Mouse (Mus musculus) ES-Bruce4 (cell line): ENCODE results near the gene Myo15b. TPM values are rescaled to one million over a fixed set of nuclear protein-coding genes. Genes with fewer than 3 reads are reported as not detected.

Source experiments
- H3K27ac ChIP-seq: 2 replicates; pipeline ENCODE4 v1.5.1; 2012; ENCODE audit warnings: low read length, inconsistent platforms; ENCODE audit not compliant: insufficient read depth
- H3K27me3 ChIP-seq: 2 replicates; pipeline ENCODE4 v1.6.1; 2012; ENCODE audit warnings: mild to moderate bottlenecking, low read length, inconsistent platforms; ENCODE audit not compliant: control insufficient read depth, poor library complexity, insufficient read depth, severe bottlenecking
- H3K36me3 ChIP-seq: 2 replicates; pipeline ENCODE4 v1.6.1; 2012; ENCODE audit warnings: inconsistent platforms, mild to moderate bottlenecking, low read length, moderate library complexity; ENCODE audit not compliant: control insufficient read depth, poor library complexity, insufficient read depth, severe bottlenecking
- H3K4me1 ChIP-seq: one replicate; pipeline ENCODE4 v1.8.1; 2011; ENCODE audit warnings: low read length; ENCODE audit not compliant: control insufficient read depth, insufficient read depth
- H3K4me3 ChIP-seq: 2 replicates; pipeline ENCODE4 v1.5.1; 2011; ENCODE audit warnings: low read depth, mild to moderate bottlenecking, low read length
- H3K9ac ChIP-seq: 2 replicates; pipeline ENCODE4 v1.6.1; 2012; ENCODE audit warnings: low read depth, mild to moderate bottlenecking, inconsistent platforms; ENCODE audit not compliant: poor library complexity, severe bottlenecking
- H3K9me3 ChIP-seq: replicated peaks from 2 replicates; pipeline ENCODE4 v1.6.1; 2012; ENCODE audit warnings: mild to moderate bottlenecking, low read length, inconsistent platforms; ENCODE audit not compliant: control insufficient read depth, poor library complexity, insufficient read depth, severe bottlenecking
- CTCF ChIP-seq: IDR thresholded peaks from one replicate; pipeline ENCODE4 v1.8.1; 2011; ENCODE audit warnings: low read depth, low read length
- EP300 ChIP-seq: IDR thresholded peaks from 2 replicates; pipeline ENCODE4 v1.6.1; 2011; ENCODE audit warnings: low read depth, low read length; ENCODE audit not compliant: insufficient read depth
- POLR2A ChIP-seq: IDR thresholded peaks from one replicate; pipeline ENCODE4 v1.8.1; 2011; ENCODE audit warnings: low read length; ENCODE audit not compliant: insufficient read depth
- polyA plus RNA-seq: library from polyadenylated mRNA; stranded (reverse); fragments of >200 nt; gene quantifications from 2 replicates; pipeline ENCODE4 v1.2.4, GENCODE M21; 2011; ENCODE audit warnings: low read depth; ENCODE audit not compliant: missing spikeins, insufficient read depth, insufficient read length

Myo15b gene
- polyA plus RNA-seq, 1 experiment: 1.6 TPM

DNA sequence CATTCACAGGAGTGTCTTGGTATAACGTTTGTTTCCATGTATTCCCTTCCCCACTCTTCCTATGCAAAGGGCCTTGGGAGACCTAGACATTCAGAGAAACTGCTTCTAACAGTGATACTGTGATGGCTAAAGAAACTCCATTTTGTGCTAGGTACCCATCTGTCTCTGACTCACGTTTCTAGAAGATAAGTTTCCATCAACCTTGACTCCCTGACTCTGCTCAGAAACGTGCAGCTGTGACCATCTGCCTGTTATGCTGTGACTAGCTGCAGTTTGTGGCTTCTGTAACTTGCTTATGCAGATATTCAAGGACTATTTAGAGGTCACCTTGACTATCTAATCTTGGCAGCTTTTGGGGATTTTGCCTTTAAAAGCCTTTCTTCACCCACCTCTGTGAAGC, 73.0 kb downstream of the Myo15b start:
- Histone ChIP-seq H3K4me3 (no peak overlapping the region), H3K9ac (no peak overlapping the region), H3K27ac (no peak overlapping the region), H3K4me1 (no peaks in the 10 kb centered on the region), H3K9me3 (no peaks in the 10 kb centered on the region), H3K27me3 (no peaks in the 10 kb centered on the region), H3K36me3 (peaks cover 14% of the 10 kb centered on the region)
- TF ChIP-seq CTCF (no peak), EP300 (no peak), POLR2A (no peak)

DNA sequence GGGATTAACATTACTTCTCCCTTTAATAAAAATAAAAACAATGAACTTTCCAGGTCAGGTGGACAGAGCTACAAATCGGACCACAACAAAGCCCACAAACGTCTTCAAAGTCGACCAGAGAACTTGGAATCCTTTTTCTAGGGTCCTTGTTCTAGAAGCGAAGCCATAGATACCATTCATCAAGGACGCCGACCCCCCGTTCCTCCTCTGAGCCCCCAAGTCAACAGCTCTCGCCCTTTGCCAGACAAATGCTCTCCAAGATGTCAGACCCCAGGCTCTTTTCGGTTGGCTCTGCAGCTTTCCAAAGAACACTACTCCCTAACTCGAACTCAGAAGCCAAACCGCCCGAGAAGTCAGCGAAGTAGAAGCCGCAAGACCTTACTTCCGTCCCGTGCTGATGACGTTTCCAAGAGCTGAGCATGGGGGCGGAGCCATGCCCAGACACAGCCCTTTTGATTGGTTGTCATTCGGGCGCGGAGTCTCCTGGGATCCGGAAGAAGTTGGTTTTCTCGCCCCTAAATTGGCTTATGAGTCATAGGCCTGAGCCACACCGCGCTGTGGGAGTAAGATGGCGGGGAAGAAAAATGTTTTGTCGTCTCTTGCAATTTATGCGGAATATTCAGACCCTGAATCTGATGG, 75.0 kb downstream of the Myo15b start, which contains the start of the genes Sap30bp and Recql5:
TSS of gene Sap30bp (plus strand) at position 175 of the 639 bp plus-strand sequence.
TSS of gene Recql5 (minus strand) at position 370 of the 639 bp plus-strand sequence.
- Histone ChIP-seq H3K4me1 (no peaks in the 10 kb centered on the region), H3K9ac (peak within 1 kb of the TSS; percentile 78), H3K4me3 (peak within 1 kb of the TSS; percentile 97), H3K36me3 (peaks cover 26% of the 10 kb centered on the region), H3K27me3 (no peaks in the 10 kb centered on the region), H3K27ac (no peak within 1 kb of the TSS), H3K9me3 (no peaks in the 10 kb centered on the region)
- TF ChIP-seq POLR2A: no peak
- TF ChIP-seq CTCF: no peak
- TF ChIP-seq EP300: no peak

DNA sequence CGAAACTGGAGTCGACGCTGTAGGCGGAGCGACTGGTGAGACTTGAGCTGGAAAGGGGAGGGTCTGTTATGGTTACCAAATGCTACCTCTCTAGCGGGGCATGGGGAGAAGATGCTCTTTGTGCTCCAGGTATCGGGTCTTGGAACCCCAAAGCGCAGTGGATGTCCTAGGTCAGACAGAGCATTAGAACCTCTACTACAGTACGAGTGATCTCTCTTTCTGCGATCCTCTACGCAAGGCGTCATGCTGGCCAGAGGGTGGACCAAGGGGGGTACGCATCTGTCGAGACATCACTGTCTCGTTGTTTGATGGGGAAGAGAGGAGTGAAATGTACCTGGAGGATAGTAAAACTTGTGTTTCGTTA, 75.5 kb downstream of the Myo15b start:
- no peaks in the 10 kb centered on the region for H3K27me3 ChIP-seq
- peak overlapping the region; percentile 78 for H3K9ac ChIP-seq
- H3K9me3 ChIP-seq: no peaks in the 10 kb centered on the region
- no peak for TF ChIP-seq EP300
- no peak for TF ChIP-seq CTCF
- no peak for TF ChIP-seq POLR2A
- no peaks in the 10 kb centered on the region for H3K4me1 ChIP-seq
- H3K27ac ChIP-seq: no peak overlapping the region
- H3K36me3 ChIP-seq: peaks cover 29% of the 10 kb centered on the region
- H3K4me3 ChIP-seq: peak overlapping the region; percentile 97

DNA sequence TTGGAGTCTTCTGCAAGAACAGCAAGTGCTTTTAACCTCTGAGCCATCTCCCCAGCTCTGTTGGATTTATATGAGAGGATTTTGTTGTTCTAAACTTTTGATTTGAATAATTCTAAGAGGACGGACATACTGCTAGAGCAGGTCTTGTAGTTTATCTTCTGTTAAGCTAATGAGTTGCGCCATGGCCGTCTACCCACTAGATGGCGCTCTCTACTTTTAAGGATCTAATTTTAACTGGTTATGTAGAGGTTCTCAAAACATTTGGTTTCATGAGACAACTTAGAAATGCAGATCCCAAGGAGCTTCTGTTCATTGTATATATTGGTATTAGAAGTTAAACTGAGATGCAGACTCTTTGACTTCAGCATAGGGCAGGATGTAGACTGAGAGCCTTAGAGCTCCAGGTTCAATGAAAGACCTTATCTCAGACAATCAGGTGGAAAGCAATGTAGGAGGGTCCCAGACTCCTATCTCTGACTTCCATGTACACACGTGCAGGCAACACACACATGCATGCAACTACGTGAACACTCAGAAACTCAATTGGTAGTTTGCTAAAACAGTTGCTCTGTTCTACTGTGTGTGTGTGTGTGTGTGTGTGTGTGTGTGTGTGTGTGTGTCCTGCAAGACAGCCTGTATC, 81.6 kb downstream of the Myo15b start:
- no peak overlapping the region for H3K27ac ChIP-seq
- no peak overlapping the region for H3K9ac ChIP-seq
- TF ChIP-seq CTCF (no peak), EP300 (no peak), POLR2A (no peak)
- no peak overlapping the region for H3K4me3 ChIP-seq
- H3K4me1 ChIP-seq: peaks cover under 1% of the 10 kb centered on the region
- H3K27me3 ChIP-seq: no peaks in the 10 kb centered on the region
- H3K36me3 ChIP-seq: peaks cover 52% of the 10 kb centered on the region
- H3K9me3 ChIP-seq: no peaks in the 10 kb centered on the region

DNA sequence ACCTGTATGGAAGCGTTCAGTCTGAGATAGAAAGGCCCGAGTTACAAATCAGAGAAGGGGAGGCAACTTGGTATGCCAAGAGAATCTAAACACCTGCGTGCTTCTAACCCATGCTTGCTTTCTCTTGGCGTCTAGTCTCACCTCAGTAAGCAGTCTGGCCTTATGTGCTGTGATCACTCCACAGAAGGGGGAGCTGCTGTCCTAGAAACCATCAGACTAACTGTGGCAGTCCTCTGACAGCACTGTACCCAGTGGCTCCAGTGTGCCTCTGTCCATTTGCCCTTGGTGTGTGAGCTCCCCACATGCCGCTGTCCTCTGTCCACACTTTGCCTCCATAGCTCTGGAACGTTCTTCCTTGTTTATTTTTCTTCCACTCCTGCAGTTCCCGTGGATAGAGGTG, 83.8 kb downstream of the Myo15b start:
- Histone ChIP-seq H3K36me3 (peaks cover 38% of the 10 kb centered on the region), H3K4me3 (no peak overlapping the region)

More for the DNA sequence above, 83.8 kb downstream of the Myo15b start:
- TF ChIP-seq EP300: no peak
- peak; percentile 18 for TF ChIP-seq CTCF
- H3K9ac ChIP-seq: no peak overlapping the region
- no peaks in the 10 kb centered on the region for H3K27me3 ChIP-seq
- no peak overlapping the region for H3K27ac ChIP-seq
- H3K9me3 ChIP-seq: no peaks in the 10 kb centered on the region
- peaks cover 8% of the 10 kb centered on the region for H3K4me1 ChIP-seq

Other genes with a start within 250 kb of the Myo15b start
- gene Mif4gd, start 245.4 kb upstream of the Myo15b start, polyA plus RNA-seq: 50.4 and 55.0 TPM in 2 replicates
- gene Slc25a19, start 230.1 kb upstream of the Myo15b start, polyA plus RNA-seq: 34.7 and 35.8 TPM in 2 replicates
- gene Grb2, start 149.8 kb upstream of the Myo15b start, polyA plus RNA-seq: 75.0 and 75.9 TPM in 2 replicates
- gene Tmem94, start 93.0 kb upstream of the Myo15b start, polyA plus RNA-seq: 29.2 and 32.6 TPM in 2 replicates
- gene Caskin2, start 44.8 kb upstream of the Myo15b start, polyA plus RNA-seq: 10.5 and 12.1 TPM in 2 replicates
- gene Tsen54, start 43.7 kb upstream of the Myo15b start, polyA plus RNA-seq: 26.9 and 30.2 TPM in 2 replicates
- 92.1 and 99.1 TPM in 2 replicates for gene Llgl2, start 34.4 kb upstream of the Myo15b start, polyA plus RNA-seq
- not detected in 2 replicates for gene Smim5, start 41.6 kb downstream of the Myo15b start, polyA plus RNA-seq
- not detected in 2 replicates for gene Smim6, start 53.6 kb downstream of the Myo15b start, polyA plus RNA-seq
- 51.1 and 55.9 TPM in 2 replicates for gene Sap30bp, start 74.9 kb downstream of the Myo15b start, polyA plus RNA-seq
- gene Recql5, start 75.1 kb downstream of the Myo15b start, polyA plus RNA-seq: 20.0 and 22.6 TPM in 2 replicates
- 9.3 and 11.8 TPM in 2 replicates for gene Itgb4, start 116.3 kb downstream of the Myo15b start, polyA plus RNA-seq
- gene Galk1, start 154.3 kb downstream of the Myo15b start, polyA plus RNA-seq: 96.4 and 107 TPM in 2 replicates
- 437 and 457 TPM in 2 replicates for gene H3f3b, start 169.6 kb downstream of the Myo15b start, polyA plus RNA-seq
- gene Unk, start 171.9 kb downstream of the Myo15b start, polyA plus RNA-seq: 33.9 and 35.8 TPM in 2 replicates
- 4.7 and 5.7 TPM in 2 replicates for gene Unc13d, start 219.6 kb downstream of the Myo15b start, polyA plus RNA-seq
- 179 and 198 TPM in 2 replicates for gene Wbp2, start 228.6 kb downstream of the Myo15b start, polyA plus RNA-seq